Mouse (Mus musculus): Measurements from ENCODE around the gene Sympk. TPM values are rescaled to one million over a fixed set of nuclear protein-coding genes. Genes with fewer than 3 reads are reported as not detected.

Sympk gene
- total and polyA plus RNA-seq, 3 experiments, result 43.7 to 141 (median 111) TPM

DNA sequence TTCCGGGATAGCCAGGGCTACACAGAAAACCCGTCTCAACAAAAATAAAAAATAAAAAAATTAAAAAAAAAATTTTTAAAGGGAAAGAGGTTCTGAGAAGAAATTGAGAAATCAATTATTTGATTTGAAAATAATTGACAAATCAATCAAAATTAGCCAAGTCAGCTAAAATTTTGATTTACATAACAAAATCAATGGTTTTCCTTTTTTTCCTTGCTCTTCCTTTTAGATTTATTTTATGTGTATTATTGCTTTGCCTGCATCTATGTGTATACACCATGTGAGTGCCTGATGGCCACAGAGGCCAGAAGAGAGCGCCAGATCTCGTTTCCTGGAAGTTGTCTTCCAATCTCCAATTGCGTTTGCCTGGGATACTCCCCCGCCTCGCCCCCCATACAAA is 6.3 kb upstream of the Sympk start:
- in situ Hi-C loops (cut with MboI; ENCODE audit: low pct_ligation_motif_present, low pct_unique_long_range_greater_than_20kb, low sequenced_read_pairs) (no loop called here), dilution Hi-C loops (cut with MboI; ENCODE audit: extremely low pct_ligation_motif_present, extremely low pct_unique_long_range_greater_than_20kb, low sequenced_read_pairs) (no loop called here)
- Histone ChIP-seq H3K79me2 (replicated peaks; ENCODE audit: control insufficient read depth, extremely low read depth, insufficient read depth, poor library complexity, severe bottlenecking) (no peaks in the 10 kb centered on the region), H3K4me3 (replicated peaks in 1 of 3; ENCODE audit: low read depth in 2 of 3, low read length in 2 of 3, poor library complexity in 1 of 3) (no peak overlapping the region), H3K27ac (ENCODE audit: insufficient read depth, low read depth) (no peak overlapping the region), H3K4me1 (ENCODE audit: control insufficient read depth in 1 of 2, insufficient read depth in 2 of 2) (peaks cover 0 to under 1% of the 10 kb centered on the region in 2 experiments; a peak in 2 of 4 replicates), H3K27me3 (replicated peaks) (peaks cover 74% of the 10 kb centered on the region), H3K9ac (ENCODE audit: insufficient read depth, low read depth) (no peak overlapping the region), H3K4me2 (ENCODE audit: insufficient read depth, low read depth, poor library complexity, severe bottlenecking) (no peak overlapping the region), H3K36me3 (replicated peaks in 1 of 2; ENCODE audit: control insufficient read depth in 1 of 2, insufficient read depth in 1 of 2, low read length in 1 of 2) (no peaks in the 10 kb centered on the region), H3K9me3 (replicated peaks; ENCODE audit: low read length) (no peaks in the 10 kb centered on the region)
- TF ChIP-seq MXI1 (IDR thresholded peaks at IDR 0.05; ENCODE audit: low read depth, low read length) (no peak), MEF2A (IDR thresholded peaks at IDR 0.05; ENCODE audit: borderline replicate concordance, low read depth, low read length) (no peak), MAFK (IDR thresholded peaks at IDR 0.05; ENCODE audit: insufficient replicate concordance, low read length) (peak; percentile 79; the same call in 1 of the 2 replicates)
- DNase-seq (ENCODE audit: extremely low read depth), result no peak

DNA sequence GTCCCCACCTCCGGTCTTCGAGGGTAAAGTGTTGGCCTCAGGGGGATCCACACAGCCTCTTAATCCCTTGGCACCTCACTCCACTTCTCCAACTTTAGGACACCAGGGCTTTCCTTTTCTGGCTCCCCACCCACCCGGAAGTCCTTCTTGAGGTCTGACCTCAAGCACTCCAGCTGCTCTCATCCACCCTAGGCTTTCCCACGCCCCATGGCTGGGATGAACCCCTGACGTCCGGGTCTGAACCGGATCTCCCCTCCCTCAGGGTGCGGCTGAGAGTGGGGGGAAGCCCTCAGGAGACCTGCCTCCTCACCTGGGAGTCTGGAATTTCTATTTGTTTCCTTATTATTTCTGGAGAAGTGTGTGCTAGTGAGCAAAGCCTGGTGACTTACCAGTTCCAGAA is 3.1 kb upstream of the Sympk start:
- Histone ChIP-seq H3K9me3 (replicated peaks; ENCODE audit: low read length) (no peaks in the 10 kb centered on the region), H3K9ac (ENCODE audit: insufficient read depth, low read depth) (no peak overlapping the region), H3K79me2 (replicated peaks; ENCODE audit: control insufficient read depth, extremely low read depth, insufficient read depth, poor library complexity, severe bottlenecking) (peaks cover 15% of the 10 kb centered on the region), H3K27me3 (replicated peaks) (peaks cover 60% of the 10 kb centered on the region), H3K4me1 (ENCODE audit: control insufficient read depth in 1 of 2, insufficient read depth in 2 of 2) (peaks cover 6 to 21% of the 10 kb centered on the region in 2 experiments; a peak in 3 of 4 replicates), H3K27ac (ENCODE audit: insufficient read depth, low read depth) (no peak overlapping the region), H3K4me3 (replicated peaks in 1 of 3; ENCODE audit: low read depth in 2 of 3, low read length in 2 of 3, poor library complexity in 1 of 3) (no peak overlapping the region), H3K4me2 (ENCODE audit: insufficient read depth, low read depth, poor library complexity, severe bottlenecking) (no peak overlapping the region), H3K36me3 (replicated peaks in 1 of 2; ENCODE audit: control insufficient read depth in 1 of 2, insufficient read depth in 1 of 2, low read length in 1 of 2) (no peaks in the 10 kb centered on the region)
- TF ChIP-seq USF1 (IDR thresholded peaks at IDR 0.05; ENCODE audit: low read depth, low read length), result no peak
- TF ChIP-seq SMC3 (IDR thresholded peaks at IDR 0.05; ENCODE audit: low read depth, low read length), result no peak
- TF ChIP-seq ELF1 (IDR thresholded peaks at IDR 0.05; ENCODE audit: low read depth, low read length), result peak; percentile 26; the same call in 1 of the 2 replicates
- in situ Hi-C loops (cut with MboI; ENCODE audit: low pct_ligation_motif_present, low pct_unique_long_range_greater_than_20kb, low sequenced_read_pairs), result loop anchor here (10.0 kb wide), 1 partner anchor 126 kb away; no protein-coding TSS in a partner anchor
- dilution Hi-C loops (cut with MboI; ENCODE audit: extremely low pct_ligation_motif_present, extremely low pct_unique_long_range_greater_than_20kb, low sequenced_read_pairs), result no loop called here
- DNase-seq (ENCODE audit: extremely low read depth), result no peak

DNA sequence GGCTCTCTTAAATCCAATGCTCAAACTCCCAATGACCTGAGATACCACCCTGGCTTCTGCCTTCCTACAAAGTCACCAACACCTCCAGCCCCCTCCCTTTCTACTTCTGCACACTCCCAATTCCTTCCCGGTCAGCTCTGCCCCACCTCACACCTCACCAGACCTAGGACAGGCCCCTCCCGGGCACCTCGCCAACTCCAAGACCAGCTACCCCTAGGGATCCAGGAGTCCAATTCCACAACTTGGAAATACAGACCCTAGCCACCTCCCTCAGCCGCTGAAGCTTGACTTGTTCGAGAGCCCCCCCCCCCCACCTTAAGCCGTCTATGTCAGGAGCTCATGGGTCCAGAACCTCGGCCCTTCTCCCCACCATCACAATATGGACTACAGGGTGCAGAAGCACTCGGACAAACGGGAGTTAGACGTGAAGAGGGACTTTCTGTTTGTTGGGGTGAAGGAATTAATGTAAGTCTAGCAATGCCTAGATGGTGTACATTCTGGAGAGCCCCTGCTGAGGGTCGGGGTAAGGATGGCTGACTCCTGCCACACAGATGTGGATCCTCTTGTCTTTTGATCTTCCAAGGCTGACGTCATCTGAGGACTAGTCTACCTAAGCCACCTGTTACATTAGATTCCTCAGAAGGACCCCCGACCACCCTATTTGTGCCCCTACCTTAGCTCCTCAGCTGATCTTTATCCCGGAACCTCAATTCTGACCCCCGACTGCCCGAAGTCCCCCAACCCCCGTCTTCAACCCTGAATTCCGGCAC is 1.8 kb upstream of the Sympk start:
- Histone ChIP-seq H3K79me2 (replicated peaks; ENCODE audit: control insufficient read depth, extremely low read depth, insufficient read depth, poor library complexity, severe bottlenecking) (peaks cover 27% of the 10 kb centered on the region), H3K9ac (ENCODE audit: insufficient read depth, low read depth) (no peak overlapping the region), H3K27me3 (replicated peaks) (peaks cover 56% of the 10 kb centered on the region), H3K4me3 (replicated peaks in 1 of 3; ENCODE audit: low read depth in 2 of 3, low read length in 2 of 3, poor library complexity in 1 of 3) (no peak overlapping the region), H3K4me1 (ENCODE audit: control insufficient read depth in 1 of 2, insufficient read depth in 2 of 2) (peaks cover 9 to 26% of the 10 kb centered on the region in 2 experiments), H3K27ac (ENCODE audit: insufficient read depth, low read depth) (no peak overlapping the region), H3K36me3 (replicated peaks in 1 of 2; ENCODE audit: control insufficient read depth in 1 of 2, insufficient read depth in 1 of 2, low read length in 1 of 2) (peaks cover 0 to 3% of the 10 kb centered on the region in 2 experiments), H3K9me3 (replicated peaks; ENCODE audit: low read length) (no peaks in the 10 kb centered on the region), H3K4me2 (ENCODE audit: insufficient read depth, low read depth, poor library complexity, severe bottlenecking) (no peak overlapping the region)
- no peak for TF ChIP-seq MAFK (IDR thresholded peaks at IDR 0.05; ENCODE audit: insufficient replicate concordance, low read length)
- no peak for TF ChIP-seq MAZ (IDR thresholded peaks at IDR 0.05; ENCODE audit: low read depth, low read length)
- TF ChIP-seq RCOR1 (conservative IDR thresholded peaks at IDR 0.05; ENCODE audit: low read depth, low read length), result no peak
- TF ChIP-seq USF1 (IDR thresholded peaks at IDR 0.05; ENCODE audit: low read depth, low read length), result no peak
- no peak for TF ChIP-seq NELFE (IDR thresholded peaks at IDR 0.05; ENCODE audit: low read depth, low read length)
- no peak for TF ChIP-seq ZMIZ1 (IDR thresholded peaks at IDR 0.05; ENCODE audit: low read depth, low read length)
- TF ChIP-seq CHD1 (IDR thresholded peaks at IDR 0.05; ENCODE audit: low read depth, low read length), result no peak
- TF ChIP-seq TBP (conservative IDR thresholded peaks at IDR 0.05; ENCODE audit: low read depth, low read length), result no peak
- no peak for TF ChIP-seq ZNF384 (IDR thresholded peaks at IDR 0.05; ENCODE audit: low read depth, low read length)
- TF ChIP-seq IRF4 (IDR thresholded peaks at IDR 0.05; ENCODE audit: low read depth, low read length), result no peak
- TF ChIP-seq ETS1 (conservative IDR thresholded peaks at IDR 0.05; ENCODE audit: low read depth, low read length), result no peak
- TF ChIP-seq CTCF (conservative IDR thresholded peaks at IDR 0.05 in 1 of 2, IDR thresholded peaks at IDR 0.05 in 1 of 2; ENCODE audit: low read depth in 2 of 2, low read length in 2 of 2), result no peak
- TF ChIP-seq JUND (conservative IDR thresholded peaks at IDR 0.05; ENCODE audit: low read depth, low read length), result no peak
- no peak for TF ChIP-seq MAX (IDR thresholded peaks at IDR 0.05; ENCODE audit: low read length)
- dilution Hi-C loops (cut with MboI; ENCODE audit: extremely low pct_ligation_motif_present, extremely low pct_unique_long_range_greater_than_20kb, low sequenced_read_pairs) (no loop called here), in situ Hi-C loops (cut with MboI; ENCODE audit: low pct_ligation_motif_present, low pct_unique_long_range_greater_than_20kb, low sequenced_read_pairs) (loop anchor here (10.0 kb wide), 1 partner anchor 128 kb away; no protein-coding TSS in a partner anchor)
- DNase-seq (ENCODE audit: extremely low read depth), result no peak

Data from CH12.LX (cell line).